Mouse (Mus musculus) left cerebral cortex, postnatal 4 days (tissue): Measurements from ENCODE around the gene Foxred2. TPM values are rescaled to one million over a fixed set of nuclear protein-coding genes. Genes with fewer than 3 reads are reported as not detected.

ENCODE experiments used
- DNase-seq: peaks from one replicate; pipeline ENCODE4 v3.0.0-alpha.2; 2022
- intact Hi-C: fragments of 180-260 bp; cut with DNase I; formaldehyde crosslinking; loops from one replicate; pipeline ENCODE4 v1.15.1; 2025
- total RNA-seq, 2 experiments: library from RNA; stranded (reverse); gene quantifications; 2 replicates each; pipeline ENCODE4 v1.2.3; 2021

Gene Foxred2
- total RNA-seq, 2 experiments from 2014 or later = 19.1 to 20.3 TPM

DNA sequence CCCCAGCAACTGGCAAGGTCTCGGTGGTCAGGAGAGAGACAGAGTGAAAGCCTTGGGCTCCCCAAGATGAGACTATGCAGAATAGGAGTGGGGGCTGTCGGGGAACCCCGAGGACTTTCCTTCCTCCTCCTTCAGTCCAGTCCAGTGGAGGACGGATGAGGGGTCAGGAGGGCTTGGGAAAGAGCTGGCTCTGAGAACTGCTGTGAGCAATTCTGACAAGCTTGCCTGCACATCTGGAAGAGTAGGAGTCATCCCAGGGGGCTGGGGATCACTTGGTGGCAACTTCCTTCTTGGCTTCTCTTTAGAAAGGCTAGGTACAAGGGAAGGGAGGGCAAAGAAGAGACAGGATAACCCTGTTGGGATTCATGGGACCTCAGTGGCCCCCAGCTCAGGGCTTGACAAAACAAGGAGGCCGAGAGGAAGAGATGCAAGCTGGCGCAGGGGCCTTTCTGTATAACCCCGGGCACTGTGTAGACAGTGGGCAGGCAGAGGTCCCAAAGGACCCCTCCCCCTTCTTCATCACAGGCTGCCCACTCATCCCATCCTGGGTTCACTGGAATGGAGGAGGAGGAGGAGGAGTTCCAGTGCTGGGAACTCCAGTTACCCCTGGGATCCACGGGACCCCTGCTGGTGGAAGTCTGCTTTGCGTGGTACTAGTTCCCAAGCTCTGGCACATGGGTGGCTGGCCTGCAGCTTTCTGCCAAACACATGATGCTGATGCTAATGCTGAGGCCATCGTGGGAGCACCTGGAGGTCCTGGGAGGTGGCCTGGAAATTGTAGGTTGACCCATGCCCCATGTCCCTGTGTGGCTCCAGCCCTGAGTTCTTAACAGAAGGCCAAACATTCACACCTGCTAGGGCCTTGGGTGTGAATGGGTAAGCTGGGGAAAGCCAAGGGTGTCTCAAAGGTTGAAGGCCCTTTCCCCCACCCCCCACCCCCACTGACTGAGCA is 35.7 kb downstream of the Foxred2 start:
- no peak for DNase-seq
- intact Hi-C loops = no loop called here

DNA sequence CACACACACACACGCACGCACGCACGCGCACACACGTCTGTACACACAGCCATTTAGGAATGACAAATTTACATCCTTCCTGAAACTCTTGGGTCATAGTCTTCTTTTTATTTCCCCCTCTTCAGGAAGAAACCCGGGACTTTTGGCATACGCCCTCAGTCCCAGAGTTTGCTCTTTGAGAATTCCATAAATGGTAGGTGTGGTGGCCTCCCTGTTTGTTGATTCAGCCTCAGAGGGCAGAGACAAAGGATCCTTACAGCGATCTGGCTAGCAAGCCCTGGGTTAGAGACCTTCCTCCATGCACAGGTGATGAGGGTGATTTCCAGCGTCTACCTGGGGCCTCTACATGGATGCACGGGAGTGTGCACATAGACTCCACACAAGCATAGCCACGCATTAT is 37.1 kb downstream of the Foxred2 start:
- intact Hi-C loops = loop anchor here (5.0 kb wide), 1 partner anchor 147 kb away; no protein-coding TSS in a partner anchor
- DNase-seq = no peak

DNA sequence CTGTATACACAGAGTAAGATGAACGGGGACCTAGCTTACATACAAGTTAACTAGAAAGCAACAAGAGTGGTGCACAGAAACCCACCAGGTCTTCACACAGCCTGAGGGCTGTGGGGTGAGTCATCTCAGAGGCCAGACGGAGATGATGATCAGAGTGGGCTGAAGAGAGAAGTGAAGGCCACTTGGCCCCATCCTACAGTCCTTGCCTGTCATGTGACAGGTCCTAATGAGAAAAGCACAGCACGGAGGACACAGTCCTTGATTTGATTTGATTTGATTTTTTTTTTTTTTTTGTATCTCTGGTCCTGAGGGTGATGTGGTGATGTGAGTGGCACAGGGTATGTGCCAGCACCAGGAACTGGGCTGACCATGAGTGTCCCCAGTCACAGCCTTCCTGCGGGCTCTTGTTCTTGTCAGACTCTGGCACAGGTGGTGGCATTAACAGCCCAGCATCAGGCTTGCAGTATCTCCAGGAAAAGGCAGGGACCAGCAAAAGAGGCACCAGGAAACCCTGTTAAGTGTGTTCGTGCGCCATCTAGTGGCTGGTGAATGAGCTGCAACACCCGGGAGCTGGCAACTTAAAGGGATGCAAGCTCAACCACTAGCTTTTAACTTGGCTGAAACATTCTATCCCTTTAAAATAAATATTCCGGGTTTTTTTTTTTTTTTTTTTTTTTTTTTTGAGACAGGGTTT is 39.5 kb downstream of the Foxred2 start:
- peak; percentile 89 for DNase-seq
- intact Hi-C loops = loop anchor here (5.0 kb wide), 1 partner anchor 145 kb away; no protein-coding TSS in a partner anchor

DNA sequence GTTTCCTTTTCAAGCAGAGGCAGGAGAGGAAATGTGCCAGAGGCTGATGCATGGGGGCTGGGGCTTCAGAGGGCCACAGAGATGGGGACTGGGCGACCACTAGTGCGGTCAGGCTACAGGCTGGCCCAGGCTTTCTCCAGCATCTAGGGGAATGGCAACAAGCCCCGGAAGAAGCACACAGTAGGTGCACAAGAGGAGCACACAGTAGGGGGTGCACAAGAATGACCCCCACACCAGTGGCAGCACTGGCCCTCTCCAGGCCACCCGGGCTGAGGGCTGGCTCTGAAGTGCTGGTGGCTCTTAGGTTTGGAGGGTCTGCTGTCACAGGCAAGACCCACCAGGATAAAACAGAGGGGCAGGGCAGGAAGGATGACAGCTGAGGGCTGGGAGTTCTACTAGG is 41.2 kb downstream of the Foxred2 start:
- intact Hi-C loops = loop anchor here (5.0 kb wide), 1 partner anchor 143 kb away; no protein-coding TSS in a partner anchor

DNA sequence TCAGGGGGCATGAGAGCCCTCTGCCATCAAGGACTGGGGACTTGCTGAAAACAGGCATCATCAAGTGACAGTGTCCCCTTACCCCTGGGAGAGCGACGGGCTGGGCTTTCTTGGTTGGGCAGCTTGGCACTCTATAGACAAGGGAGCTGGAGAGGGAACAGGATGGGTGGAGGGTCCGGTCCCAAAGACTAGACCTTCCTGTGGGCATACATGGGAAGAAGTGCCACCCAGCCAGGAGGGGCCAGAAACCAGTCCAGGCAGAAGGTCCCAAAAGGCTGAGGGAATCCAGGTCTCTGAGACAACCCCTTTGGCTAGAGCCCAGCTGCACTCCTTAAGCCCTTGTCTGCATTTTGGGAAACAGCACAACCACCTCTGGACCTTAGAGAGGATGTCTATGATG is 42.0 kb downstream of the Foxred2 start:
- intact Hi-C loops = no loop called here
- no peak for DNase-seq

More for the DNA sequence above, 41.2 kb downstream of the Foxred2 start:
- no peak for DNase-seq

DNA sequence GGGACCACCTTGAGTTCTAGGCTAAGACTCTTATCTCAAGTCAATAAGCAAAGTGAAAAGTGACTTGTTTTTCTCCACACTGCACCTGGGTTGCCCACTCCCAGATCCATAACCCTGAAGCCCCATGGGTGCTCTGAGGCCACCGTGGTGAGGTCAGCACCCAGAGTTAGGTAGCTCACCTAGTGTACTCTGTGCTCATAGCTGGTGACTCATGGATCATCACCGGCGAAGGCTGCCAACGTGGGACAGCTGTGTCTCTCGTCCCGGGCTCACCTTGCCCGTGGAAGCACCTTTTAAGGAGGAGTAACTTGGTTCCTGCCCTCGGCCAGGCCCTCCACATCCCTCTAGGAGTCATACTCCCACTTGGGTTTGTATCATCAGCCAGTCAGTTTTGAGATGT is 43.5 kb downstream of the Foxred2 start:
- intact Hi-C loops = no loop called here
- no peak for DNase-seq

DNA sequence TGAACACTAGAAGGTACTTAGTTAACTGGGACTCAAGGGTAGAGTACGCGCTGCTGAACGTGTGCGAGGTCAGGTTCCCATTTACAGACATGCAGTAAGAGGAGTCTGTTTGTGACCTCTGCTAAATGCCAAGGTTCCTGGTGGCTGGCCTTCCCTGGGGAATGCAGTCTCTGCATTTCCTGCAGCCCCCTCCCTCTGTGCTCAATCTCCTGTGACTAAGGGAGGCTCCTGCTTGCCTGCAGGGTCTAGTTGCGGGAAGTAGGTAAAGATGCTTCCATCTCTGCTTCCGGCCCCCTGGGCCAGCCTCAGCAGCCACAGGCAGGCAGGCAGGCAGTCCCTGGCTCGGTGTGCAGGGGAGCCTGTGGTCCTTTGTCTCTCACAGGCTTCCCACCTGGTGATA is 43.9 kb downstream of the Foxred2 start:
- intact Hi-C loops = no loop called here
- no peak for DNase-seq

DNA sequence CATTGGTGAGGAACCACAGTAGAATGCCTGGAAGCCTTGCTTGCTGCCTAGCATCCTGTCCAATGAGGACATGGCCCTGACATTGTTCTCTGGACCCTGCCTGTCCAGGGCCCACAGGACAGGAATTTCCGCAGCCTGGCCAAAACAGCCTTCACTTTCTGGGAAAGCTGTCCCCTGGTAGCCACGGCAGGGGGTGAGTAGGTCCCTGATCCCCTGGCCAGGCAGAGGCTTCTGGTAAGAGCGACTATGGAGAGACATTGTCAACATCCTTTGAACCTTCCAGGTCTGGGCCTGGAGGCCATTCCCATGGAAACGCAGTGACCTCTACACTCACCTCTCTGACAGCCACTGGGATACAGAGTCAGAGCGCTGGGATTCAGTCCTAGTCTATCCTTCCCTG is 44.5 kb downstream of the Foxred2 start:
- intact Hi-C loops = no loop called here

DNA sequence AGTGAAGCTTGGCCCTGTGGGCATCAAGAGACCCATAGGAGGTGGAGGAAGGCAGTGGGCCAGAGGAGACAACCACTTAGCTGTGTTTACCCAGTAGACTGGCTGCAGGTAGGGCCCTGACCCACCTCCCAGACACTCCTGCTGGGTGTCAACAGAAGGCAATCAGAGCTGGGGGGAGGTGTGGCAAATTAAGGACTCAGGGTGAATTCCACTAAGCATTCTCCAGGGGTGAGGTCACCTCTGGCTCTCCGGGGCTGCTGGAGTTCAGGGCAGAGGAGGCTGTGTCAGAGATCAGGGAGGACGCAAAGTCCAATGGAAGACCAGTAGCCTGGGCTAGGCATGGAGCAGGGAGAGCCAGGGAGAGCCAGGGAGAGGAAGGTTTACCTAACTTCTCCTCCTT is 45.5 kb downstream of the Foxred2 start:
- intact Hi-C loops = no loop called here

More for the DNA sequence above, 44.5 kb downstream of the Foxred2 start:
- DNase-seq = no peak

DNA sequence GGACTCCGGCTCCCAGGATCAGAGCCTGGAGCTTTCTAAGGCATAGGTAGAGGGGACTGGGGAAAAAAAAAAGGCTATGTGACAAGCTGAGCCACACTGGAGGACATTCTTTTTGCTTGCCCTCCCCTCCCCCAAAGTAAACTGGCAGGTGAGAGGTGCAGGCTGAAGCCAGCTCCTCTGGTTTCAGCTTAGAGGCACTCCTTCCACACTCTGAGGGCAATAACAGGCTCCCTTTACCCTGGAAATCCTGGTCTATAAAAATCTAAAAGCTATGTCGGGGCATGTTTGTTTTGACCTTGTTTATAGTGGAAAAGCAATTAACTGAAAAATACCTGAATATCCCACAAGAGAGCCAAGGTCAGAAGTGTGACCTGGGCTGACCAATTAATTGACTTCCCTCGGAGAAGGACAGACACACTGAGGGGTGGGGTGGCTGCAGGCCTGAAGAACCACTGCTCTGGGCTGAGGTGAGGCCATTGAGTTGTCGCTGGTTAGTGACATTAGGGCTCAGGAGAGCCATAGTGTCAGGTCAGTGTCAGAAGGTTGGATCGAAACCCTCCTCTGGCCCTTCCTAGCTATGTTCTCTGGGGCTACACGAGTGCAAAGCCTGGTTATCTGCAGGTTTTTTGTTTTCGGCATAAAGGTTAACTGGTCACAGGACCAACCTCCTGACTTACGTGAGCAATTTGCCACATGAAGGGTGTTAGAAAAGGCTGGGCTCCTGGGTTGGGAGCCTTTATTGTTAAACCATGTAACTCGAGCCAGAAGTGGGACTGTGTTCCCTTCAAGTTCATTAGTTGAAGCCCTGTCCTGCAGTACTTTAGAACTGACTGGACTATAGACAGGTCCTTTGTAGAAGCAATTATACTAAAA is 48.6 kb downstream of the Foxred2 start:
- intact Hi-C loops = no loop called here
- no peak for DNase-seq

More for the DNA sequence above, 45.5 kb downstream of the Foxred2 start:
- no peak for DNase-seq

DNA sequence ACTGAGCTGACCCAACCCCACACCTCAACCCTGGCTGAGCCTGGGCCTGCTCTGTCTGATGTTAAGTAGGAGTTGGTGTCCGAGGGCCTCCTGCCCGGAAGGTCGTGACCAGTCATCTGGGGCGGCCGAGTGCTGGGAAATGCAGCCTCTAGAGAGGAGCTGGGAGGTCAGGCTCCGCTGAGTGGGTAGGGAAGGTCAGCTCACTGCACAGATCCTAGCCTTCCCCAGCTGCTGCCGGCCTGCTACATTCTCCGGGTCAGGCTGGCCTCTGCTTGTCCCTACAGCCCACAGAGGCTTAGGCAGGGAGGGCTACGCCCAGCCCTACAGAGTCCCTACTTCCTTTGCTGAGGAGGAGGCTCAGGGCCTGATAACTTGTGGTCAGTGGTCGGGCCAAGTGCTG is 50.0 kb downstream of the Foxred2 start:
- intact Hi-C loops = no loop called here
- no peak for DNase-seq

DNA sequence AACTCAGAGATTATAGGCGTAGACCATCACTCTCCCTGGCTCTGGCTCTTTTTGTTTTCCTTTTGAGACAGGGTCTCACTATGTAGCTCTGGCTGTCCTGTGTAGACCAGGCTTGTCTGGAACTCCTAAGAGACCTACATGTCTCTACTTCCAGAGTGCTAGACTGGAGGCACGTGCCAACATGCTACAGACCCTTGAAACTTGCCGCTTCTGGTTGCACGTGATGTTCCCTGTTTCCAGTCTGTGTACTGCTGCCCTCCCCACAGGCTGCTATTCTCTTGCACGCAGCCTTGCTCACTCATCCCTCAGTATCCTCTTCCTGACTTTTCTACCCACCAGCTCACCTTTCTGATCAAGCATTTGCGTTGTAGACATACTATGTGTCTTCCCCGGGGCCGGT is 50.4 kb downstream of the Foxred2 start:
- no peak for DNase-seq
- intact Hi-C loops = no loop called here

DNA sequence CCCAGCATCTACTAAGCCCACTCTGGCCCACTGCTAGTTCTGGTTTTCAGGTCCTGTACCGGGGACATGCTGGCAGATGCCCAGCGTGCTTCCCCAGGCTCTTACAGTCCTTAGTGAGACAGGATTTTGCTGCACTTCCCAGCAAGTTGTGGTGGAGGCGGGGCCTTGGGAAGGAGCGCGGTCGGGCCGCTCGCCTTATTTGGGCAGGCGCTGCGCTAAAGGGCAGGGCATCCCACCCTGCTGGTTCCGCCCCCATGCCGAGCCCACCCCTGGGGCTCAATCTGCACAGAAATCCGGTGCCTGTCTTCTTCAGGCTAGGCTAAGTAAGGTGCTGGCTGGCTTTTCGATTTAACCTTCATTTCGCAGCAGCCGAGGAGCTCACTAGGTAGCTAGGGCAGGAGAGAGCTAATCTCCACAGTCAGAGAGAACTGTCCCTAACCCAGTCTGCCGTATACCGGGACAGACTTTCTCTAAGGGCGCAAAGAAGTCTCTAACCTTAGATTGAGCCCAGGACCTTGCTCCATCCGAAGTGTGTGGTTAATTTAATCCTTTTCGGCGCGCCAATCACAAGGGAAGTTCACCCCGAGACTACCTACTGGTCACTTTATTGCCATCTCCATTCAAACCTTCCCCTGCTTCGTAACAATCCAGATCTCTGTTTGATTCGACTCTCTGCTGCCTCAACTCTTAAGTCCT is 51.1 kb downstream of the Foxred2 start:
- DNase-seq = peak; percentile 22
- intact Hi-C loops = no loop called here

DNA sequence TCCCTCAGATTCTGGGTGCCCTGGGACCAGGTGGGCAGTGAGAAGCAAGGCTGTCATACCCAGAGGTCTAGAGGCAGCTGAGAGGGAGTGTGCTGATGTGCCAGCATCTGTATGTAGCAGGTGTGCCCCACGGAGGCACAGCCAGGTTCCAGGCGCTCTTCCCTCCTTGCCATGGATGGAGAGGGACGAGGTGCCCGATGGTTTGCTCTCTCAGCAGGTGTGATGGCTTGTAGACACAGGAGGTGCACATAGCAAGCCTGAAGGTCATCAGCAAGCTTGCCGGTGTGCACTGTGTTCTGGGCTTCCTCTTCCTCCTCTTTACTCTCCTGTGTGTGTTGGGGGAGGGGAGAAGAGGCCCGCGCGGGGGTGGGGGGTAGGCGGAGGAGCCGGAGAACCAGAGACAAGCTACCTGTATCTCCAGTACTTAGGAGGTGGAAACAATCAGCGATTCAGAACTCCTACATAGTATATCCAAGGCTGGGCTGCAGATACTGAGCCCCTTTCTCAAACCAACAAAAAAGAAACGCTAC is 52.1 kb downstream of the Foxred2 start:
- intact Hi-C loops = loop anchor here (5.0 kb wide), 1 partner anchor 502 kb away; no protein-coding TSS in a partner anchor
- no peak for DNase-seq

DNA sequence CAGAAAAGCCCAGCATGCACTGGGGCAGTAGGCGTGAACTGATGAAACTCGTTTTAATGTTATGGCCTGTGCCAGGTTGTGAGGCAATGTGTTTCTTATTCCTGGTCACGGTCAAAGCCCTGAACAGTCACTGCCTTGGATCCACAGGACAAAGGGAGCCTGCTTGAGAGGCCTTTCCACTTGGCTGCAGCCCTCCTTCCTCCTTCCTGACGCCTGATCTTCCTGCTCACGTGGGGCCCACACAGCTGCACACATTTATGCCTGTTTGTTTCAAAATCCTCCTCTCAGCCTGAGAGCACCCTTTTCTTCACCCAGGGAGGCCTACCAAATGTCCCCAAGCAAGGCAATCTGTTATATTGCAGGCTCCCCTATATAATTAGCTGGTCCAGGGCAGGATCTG is 53.3 kb downstream of the Foxred2 start:
- no peak for DNase-seq
- intact Hi-C loops = loop anchor here (5.0 kb wide), 1 partner anchor 501 kb away; no protein-coding TSS in a partner anchor

DNA sequence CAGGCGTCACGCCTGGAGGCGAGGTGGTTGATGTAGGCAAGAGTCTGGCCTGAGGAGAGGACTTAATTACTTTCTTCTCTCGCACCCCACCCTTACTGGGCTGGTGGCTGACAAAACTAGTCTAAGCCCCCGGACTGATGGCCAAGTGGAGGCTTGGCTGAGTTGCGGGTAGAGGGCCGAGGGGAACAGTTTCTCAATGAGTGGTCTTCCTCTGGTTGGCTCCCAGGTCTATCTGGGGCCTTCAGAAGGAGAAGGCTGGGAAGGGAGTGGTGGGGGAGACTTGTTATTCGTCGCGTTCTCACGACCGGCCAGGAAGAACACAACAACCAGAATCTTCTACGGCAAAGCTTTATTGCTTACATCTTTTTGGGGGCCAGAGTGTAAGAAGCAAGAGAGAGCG is 61.6 kb downstream of the Foxred2 start:
- intact Hi-C loops = no loop called here

DNA sequence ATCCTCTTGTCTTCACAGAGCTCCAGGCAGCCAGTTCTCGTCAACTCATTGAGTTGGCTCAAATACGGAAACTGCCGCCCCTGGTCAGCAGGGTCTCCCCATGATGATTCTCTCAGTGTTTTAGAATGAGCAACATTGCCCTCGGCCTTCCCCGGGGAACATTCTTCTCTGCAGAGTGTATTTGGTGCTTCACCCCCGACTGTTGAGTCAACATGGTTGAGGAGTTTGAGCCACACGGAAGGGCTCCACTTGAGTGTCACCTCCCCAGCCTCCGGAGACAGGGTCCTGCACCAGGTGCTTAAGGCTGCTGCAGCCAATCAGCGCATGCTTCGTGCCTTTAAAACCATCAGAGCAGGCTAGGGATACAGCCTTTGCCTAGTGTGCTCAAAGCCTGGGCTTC is 63.2 kb downstream of the Foxred2 start:
- intact Hi-C loops = no loop called here

More for the DNA sequence above, 61.6 kb downstream of the Foxred2 start:
- no peak for DNase-seq

DNA sequence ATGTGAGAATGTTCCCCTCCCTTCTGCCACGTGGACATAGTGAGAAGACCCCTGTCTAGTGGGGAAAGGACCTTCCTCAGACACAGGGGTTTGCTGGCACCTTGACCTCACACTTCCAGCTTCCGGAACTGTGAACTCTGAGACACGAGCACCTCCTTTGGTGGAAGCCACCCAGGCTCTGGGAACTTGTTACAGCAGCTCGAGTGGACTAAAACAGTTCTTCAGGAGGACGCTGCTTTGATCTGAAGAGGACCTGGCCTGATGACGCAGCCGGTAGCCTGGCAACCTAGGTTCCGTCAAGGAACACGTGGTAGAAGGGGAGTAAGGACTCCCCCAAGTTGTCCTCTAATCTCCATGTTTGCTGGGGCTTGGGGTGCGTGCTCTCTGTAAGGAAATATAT is 64.1 kb downstream of the Foxred2 start:
- DNase-seq = no peak
- intact Hi-C loops = no loop called here

More for the DNA sequence above, 63.2 kb downstream of the Foxred2 start:
- no peak for DNase-seq

DNA sequence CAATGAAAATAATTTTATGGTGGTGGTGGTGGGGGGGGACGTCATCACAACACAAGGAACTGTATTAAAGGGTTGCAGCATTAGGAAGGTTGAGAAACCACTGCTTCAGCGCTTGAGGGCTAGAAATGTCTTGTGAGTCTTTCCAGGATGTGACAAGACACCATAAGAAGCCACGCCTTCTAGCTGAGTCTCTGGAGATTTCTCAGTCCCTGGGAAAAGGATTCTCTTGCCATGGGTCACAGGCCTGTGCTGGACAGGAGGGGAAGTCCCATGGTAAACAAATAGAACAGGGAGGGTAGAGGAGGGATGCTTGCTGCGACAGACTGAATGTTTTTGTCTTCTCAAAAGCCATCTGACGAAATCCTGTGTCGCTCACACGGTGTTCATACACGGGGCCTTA is 64.8 kb downstream of the Foxred2 start:
- intact Hi-C loops = no loop called here
- no peak for DNase-seq
